Mouse (Mus musculus) kidney, postnatal 25 days (tissue): ENCODE measurements around the gene Elavl3.

Source experiments
- DNase-seq, 2 experiments: peaks; one replicate each; pipeline ENCODE4 v3.0.0; 2021; ENCODE audit warnings: mixed read lengths in 2 of 2

Elavl3 gene

GRCm38 (mm10) chr9:22057031-22057517 lies 5.3 kb upstream of the Elavl3 start:
- no peak for DNase-seq

- peak; percentile 70 to 78 for DNase-seq
These were observed 4.6 kb upstream of the Elavl3 start for GRCm38 (mm10) chr9:22056303-22056910.

GRCm38 (mm10) chr9:22055713-22056112 lies 3.9 kb upstream of the Elavl3 start:
- peak in 1 of 2 experiments; percentile 41 for DNase-seq

- DNase-seq = peak; percentile 85 to 89
These were observed 2.7 kb upstream of the Elavl3 start for GRCm38 (mm10) chr9:22054411-22055076.

GRCm38 (mm10) chr9:22053657-22054056 lies 1.8 kb upstream of the Elavl3 start:
- DNase-seq = no peak

GRCm38 (mm10) chr9:22051161-22051957 lies 464 bp downstream of the Elavl3 start:
- DNase-seq = no peak

GRCm38 (mm10) chr9:22050351-22050889 lies 1.4 kb downstream of the Elavl3 start:
- peak; percentile 54 to 76 for DNase-seq

- no peak for DNase-seq
These were observed 2.0 kb downstream of the Elavl3 start for GRCm38 (mm10) chr9:22049721-22050270.

- DNase-seq = no peak
These were observed 2.5 kb downstream of the Elavl3 start for GRCm38 (mm10) chr9:22049315-22049714.

- no peak for DNase-seq
These were observed 4.5 kb downstream of the Elavl3 start for GRCm38 (mm10) chr9:22047329-22047728.

GRCm38 (mm10) chr9:22041832-22042231 lies 10.0 kb downstream of the Elavl3 start:
- DNase-seq = no peak

GRCm38 (mm10) chr9:22037826-22038225 lies 14.0 kb downstream of the Elavl3 start:
- DNase-seq = peak in 1 of 2 experiments; percentile 43

GRCm38 (mm10) chr9:22035300-22036044 lies 16.4 kb downstream of the Elavl3 start:
- DNase-seq = no peak

GRCm38 (mm10) chr9:22030386-22030785 lies 21.4 kb downstream of the Elavl3 start:
- no peak for DNase-seq

GRCm38 (mm10) chr9:22028467-22028866 lies 23.4 kb downstream of the Elavl3 start:
- no peak for DNase-seq

- no peak for DNase-seq
These were observed 27.2 kb downstream of the Elavl3 start for GRCm38 (mm10) chr9:22024592-22024991.

- no peak for DNase-seq
These were observed 34.5 kb downstream of the Elavl3 start for GRCm38 (mm10) chr9:22017208-22017825.

- no peak for DNase-seq
These were observed 35.6 kb downstream of the Elavl3 start for GRCm38 (mm10) chr9:22016245-22016644.

- DNase-seq = peak in 1 of 2 experiments; percentile 45
These were observed 39.1 kb downstream of the Elavl3 start for GRCm38 (mm10) chr9:22012731-22013130.

GRCm38 (mm10) chr9:22011055-22011454 lies 40.8 kb downstream of the Elavl3 start:
- DNase-seq = no peak

- no peak for DNase-seq
These were observed 47.3 kb downstream of the Elavl3 start for GRCm38 (mm10) chr9:22004546-22004945.

- DNase-seq = peak; percentile 31 to 55
These were observed 48.7 kb downstream of the Elavl3 start for GRCm38 (mm10) chr9:22003163-22003554.
